Mouse (Mus musculus) ES-Bruce4 (cell line): ENCODE measurements around the gene 1700012B07Rik. TPM values are rescaled to one million over a fixed set of nuclear protein-coding genes. Genes with fewer than 3 reads are reported as not detected.

Experiments used
- H3K27ac ChIP-seq: 2 replicates; pipeline ENCODE4 v1.5.1; 2012; ENCODE audit warnings: low read length, inconsistent platforms; ENCODE audit not compliant: insufficient read depth
- H3K27me3 ChIP-seq: 2 replicates; pipeline ENCODE4 v1.6.1; 2012; ENCODE audit warnings: mild to moderate bottlenecking, low read length, inconsistent platforms; ENCODE audit not compliant: control insufficient read depth, poor library complexity, insufficient read depth, severe bottlenecking
- H3K36me3 ChIP-seq: 2 replicates; pipeline ENCODE4 v1.6.1; 2012; ENCODE audit warnings: inconsistent platforms, mild to moderate bottlenecking, low read length, moderate library complexity; ENCODE audit not compliant: control insufficient read depth, poor library complexity, insufficient read depth, severe bottlenecking
- H3K4me1 ChIP-seq: one replicate; pipeline ENCODE4 v1.8.1; 2011; ENCODE audit warnings: low read length; ENCODE audit not compliant: control insufficient read depth, insufficient read depth
- H3K4me3 ChIP-seq: 2 replicates; pipeline ENCODE4 v1.5.1; 2011; ENCODE audit warnings: low read depth, mild to moderate bottlenecking, low read length
- H3K9ac ChIP-seq: 2 replicates; pipeline ENCODE4 v1.6.1; 2012; ENCODE audit warnings: low read depth, mild to moderate bottlenecking, inconsistent platforms; ENCODE audit not compliant: poor library complexity, severe bottlenecking
- H3K9me3 ChIP-seq: replicated peaks from 2 replicates; pipeline ENCODE4 v1.6.1; 2012; ENCODE audit warnings: mild to moderate bottlenecking, low read length, inconsistent platforms; ENCODE audit not compliant: control insufficient read depth, poor library complexity, insufficient read depth, severe bottlenecking
- CTCF ChIP-seq: IDR thresholded peaks from one replicate; pipeline ENCODE4 v1.8.1; 2011; ENCODE audit warnings: low read depth, low read length
- EP300 ChIP-seq: IDR thresholded peaks from 2 replicates; pipeline ENCODE4 v1.6.1; 2011; ENCODE audit warnings: low read depth, low read length; ENCODE audit not compliant: insufficient read depth
- POLR2A ChIP-seq: IDR thresholded peaks from one replicate; pipeline ENCODE4 v1.8.1; 2011; ENCODE audit warnings: low read length; ENCODE audit not compliant: insufficient read depth
- polyA plus RNA-seq: library from polyadenylated mRNA; stranded (reverse); fragments of >200 nt; gene quantifications from 2 replicates; pipeline ENCODE4 v1.2.4, GENCODE M21; 2011; ENCODE audit warnings: low read depth; ENCODE audit not compliant: missing spikeins, insufficient read depth, insufficient read length

1700012B07Rik gene
- polyA plus RNA-seq, 1 experiment, result not detected

GRCm38 (mm10) chr11:109758616-109759215 is 69.1 kb downstream of the 1700012B07Rik start:
- no peak for TF ChIP-seq CTCF
- no peak for TF ChIP-seq EP300
- TF ChIP-seq POLR2A, result no peak
- Histone ChIP-seq H3K27ac (no peak overlapping the region), H3K9ac (no peak overlapping the region), H3K27me3 (no peaks in the 10 kb centered on the region), H3K4me1 (no peaks in the 10 kb centered on the region), H3K36me3 (no peaks in the 10 kb centered on the region), H3K9me3 (no peaks in the 10 kb centered on the region; the same call in 1 of the 2 replicates), H3K4me3 (no peak overlapping the region)

DNA sequence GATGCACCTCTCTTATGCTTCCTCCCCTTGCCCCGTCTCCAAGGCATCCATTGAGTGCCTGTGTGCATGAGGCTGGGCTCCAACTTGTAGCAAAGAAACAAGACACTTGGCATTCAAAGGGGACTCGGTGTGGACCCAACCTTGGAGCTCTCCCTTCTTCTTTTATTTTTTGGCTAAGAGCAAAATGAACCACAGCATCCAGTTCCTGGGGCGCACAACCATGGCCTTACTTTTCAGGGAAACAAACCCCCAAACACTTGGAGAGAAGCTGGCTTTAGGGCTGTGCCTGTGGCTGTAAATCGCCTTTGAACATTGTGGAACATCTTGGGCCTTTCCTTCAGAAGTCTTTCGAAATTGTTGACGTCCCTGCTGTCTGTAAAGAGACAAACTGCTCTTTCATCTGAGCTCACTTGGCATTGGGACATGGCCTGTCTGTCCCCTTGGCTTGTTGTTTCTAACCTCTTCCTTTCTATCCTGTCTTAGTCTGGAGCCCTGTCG is 73.7 kb downstream of the 1700012B07Rik start:
- Histone ChIP-seq H3K9ac (no peak overlapping the region), H3K27ac (no peak overlapping the region), H3K4me1 (no peaks in the 10 kb centered on the region), H3K9me3 (no peaks in the 10 kb centered on the region; the same call in 1 of the 2 replicates), H3K4me3 (no peak overlapping the region), H3K27me3 (no peaks in the 10 kb centered on the region), H3K36me3 (no peaks in the 10 kb centered on the region)
- TF ChIP-seq POLR2A (no peak), EP300 (no peak), CTCF (no peak)

GRCm38 (mm10) chr11:109751636-109752603 is 75.9 kb downstream of the 1700012B07Rik start:
- no peak for TF ChIP-seq POLR2A
- TF ChIP-seq CTCF, result no peak
- TF ChIP-seq EP300, result no peak
- no peaks in the 10 kb centered on the region for H3K36me3 ChIP-seq
- no peak overlapping the region for H3K4me3 ChIP-seq
- no peaks in the 10 kb centered on the region for H3K27me3 ChIP-seq
- H3K9me3 ChIP-seq, result no peaks in the 10 kb centered on the region
- no peaks in the 10 kb centered on the region for H3K4me1 ChIP-seq
- H3K27ac ChIP-seq, result no peak overlapping the region
- no peak overlapping the region for H3K9ac ChIP-seq

- H3K27ac ChIP-seq, result no peak overlapping the region
- no peak for TF ChIP-seq EP300
- no peak for TF ChIP-seq POLR2A
- TF ChIP-seq CTCF, result no peak
- H3K4me3 ChIP-seq, result no peak overlapping the region
- H3K4me1 ChIP-seq, result no peaks in the 10 kb centered on the region
- H3K9me3 ChIP-seq, result no peaks in the 10 kb centered on the region
- H3K27me3 ChIP-seq, result no peaks in the 10 kb centered on the region
- H3K9ac ChIP-seq, result no peak overlapping the region
- H3K36me3 ChIP-seq, result no peaks in the 10 kb centered on the region
These were observed 82.6 kb downstream of the 1700012B07Rik start for GRCm38 (mm10) chr11:109745210-109745609.

DNA sequence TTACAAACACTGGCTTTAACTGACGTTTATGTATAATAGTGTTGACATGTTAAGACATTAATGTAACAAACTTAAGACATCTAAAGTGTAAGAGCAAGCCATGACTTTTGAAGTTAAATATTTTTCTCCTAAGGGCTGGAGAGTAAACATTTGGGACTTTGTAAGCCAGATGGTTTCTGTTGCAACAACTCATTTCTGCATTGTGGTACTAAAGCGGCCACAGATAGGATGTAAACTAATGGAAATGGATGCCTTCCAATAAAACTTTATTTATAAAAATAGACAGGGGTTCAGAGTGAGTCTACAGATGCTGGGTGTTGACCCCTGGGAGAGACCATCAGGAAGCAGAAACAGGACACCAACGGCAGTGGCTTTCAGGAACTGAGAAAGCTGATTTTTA is 89.9 kb downstream of the 1700012B07Rik start:
- no peaks in the 10 kb centered on the region for H3K36me3 ChIP-seq

More for the DNA sequence above, 89.9 kb downstream of the 1700012B07Rik start:
- no peak overlapping the region for H3K9ac ChIP-seq
- H3K9me3 ChIP-seq, result peaks cover 5% of the 10 kb centered on the region; the same call in 1 of the 2 replicates
- no peak for TF ChIP-seq CTCF
- no peak for TF ChIP-seq POLR2A
- no peak for TF ChIP-seq EP300
- H3K4me1 ChIP-seq, result no peaks in the 10 kb centered on the region
- no peak overlapping the region for H3K27ac ChIP-seq
- H3K27me3 ChIP-seq, result no peaks in the 10 kb centered on the region
- H3K4me3 ChIP-seq, result no peak overlapping the region

Other genes with a start within 250 kb of the 1700012B07Rik start
- 26.9 and 27.7 TPM in 2 replicates for gene Wipi1, start 216.1 kb downstream of the 1700012B07Rik start, polyA plus RNA-seq
- 91.8 and 98.3 TPM in 2 replicates for gene Prkar1a, start 178.6 kb downstream of the 1700012B07Rik start, polyA plus RNA-seq
- gene Fam20a, start 105.8 kb downstream of the 1700012B07Rik start, polyA plus RNA-seq, result 0.35 TPM in 1 of 2 replicates, not detected in the other
- gene Abca8b, start 167.8 kb upstream of the 1700012B07Rik start, polyA plus RNA-seq, result 0.49 and 0.57 TPM in 2 replicates